Mouse (Mus musculus) midbrain, embryonic 11.5 days (tissue): ENCODE measurements around the gene Smim14. TPM values are rescaled to one million over a fixed set of nuclear protein-coding genes. Genes with fewer than 3 reads are reported as not detected.
A peak's percentile ranks its signal among the peaks of the same experiment; 100 is the strongest.

Experiments used
- ATAC-seq: fragments of 200-750 bp; cut with Nextera tagmentation; 2 replicates; pipeline ENCODE4 v1.8.0; 2017; ENCODE audit warnings: moderate TSS enrichment, moderate library complexity; ENCODE audit not compliant: low FRiP score
- DNase-seq: peaks from one replicate; pipeline ENCODE4 v3.0.0; 2015; ENCODE audit warnings: low spot score; ENCODE audit errors: missing footprints
- H3K27ac ChIP-seq: fragments of 300-500 bp; sonication (generic); 2 replicates; pipeline ENCODE4 v1.5.1; 2014; ENCODE audit warnings: low read depth, low read length
- H3K27me3 ChIP-seq: fragments of 300-500 bp; sonication (generic); 2 replicates; pipeline ENCODE4 v1.6.1; 2014; ENCODE audit warnings: mild to moderate bottlenecking, low read length, moderate library complexity, mixed read lengths; ENCODE audit not compliant: control insufficient read depth, insufficient read depth
- H3K36me3 ChIP-seq: fragments of 300-500 bp; sonication (generic); 2 replicates; pipeline ENCODE4 v1.6.1; 2014; ENCODE audit warnings: mild to moderate bottlenecking, low read length, moderate library complexity, mixed read lengths; ENCODE audit not compliant: control insufficient read depth, insufficient read depth
- H3K4me1 ChIP-seq: fragments of 300-500 bp; sonication (generic); 2 replicates; pipeline ENCODE4 v1.6.1; 2014; ENCODE audit warnings: low read length; ENCODE audit not compliant: control insufficient read depth, insufficient read depth
- H3K4me2 ChIP-seq: fragments of 300-500 bp; sonication (generic); 2 replicates; pipeline ENCODE4 v1.6.1; 2014; ENCODE audit warnings: mild to moderate bottlenecking, moderate library complexity
- H3K4me3 ChIP-seq: fragments of 300-500 bp; sonication (generic); 2 replicates; pipeline ENCODE4 v1.5.1; 2014; ENCODE audit warnings: low read depth, low read length
- H3K9ac ChIP-seq: fragments of 300-500 bp; sonication (generic); 2 replicates; pipeline ENCODE4 v1.6.1; 2014; ENCODE audit warnings: low read length
- H3K9me3 ChIP-seq: fragments of 300-500 bp; sonication (generic); 2 replicates; pipeline ENCODE4 v1.6.1; 2016; ENCODE audit warnings: low read length; ENCODE audit not compliant: control insufficient read depth
- WGBS: fragments of 180-500 bp; shearing (Covaris S2); extraction: QIAGEN DNeasy Blood & Tissue Kit; methylation state at CpG from one replicate; pipeline ENCODE4 v1.1.7; 2014; 5-methylcytosine and 5-hydroxymethylcytosine counted together
- polyA plus RNA-seq: library from polyadenylated mRNA; unstranded; fragments of >200 nt; fragmentation: Nextera tagmentation; extraction: Ambion mirVana; gene quantifications from 2 replicates; pipeline ENCODE4 v1.2.1, GENCODE M21; 2014

Smim14 gene
- polyA plus RNA-seq, 1 experiment from 2014 or later, result 82.9 TPM

GRCm38 (mm10) chr5:65415653-65416458, 121.1 kb downstream of the Smim14 start:
- H3K27ac ChIP-seq, result no peak overlapping the region
- peak overlapping the region; percentile 3; the same call in 1 of the 2 replicates for H3K4me2 ChIP-seq

GRCm38 (mm10) chr5:65407989-65408388, 129.0 kb downstream of the Smim14 start:
- Histone ChIP-seq H3K9me3 (no peaks in the 10 kb centered on the region), H3K9ac (no peak overlapping the region), H3K4me3 (no peak overlapping the region), H3K27ac (no peak overlapping the region), H3K4me1 (no peaks in the 10 kb centered on the region), H3K27me3 (no peaks in the 10 kb centered on the region), H3K4me2 (no peak overlapping the region), H3K36me3 (peaks cover 16% of the 10 kb centered on the region)
- DNase-seq (peak; percentile 69), ATAC-seq (no peak)
- WGBS, result 28% methylated on average over 12 of the region's 12 CpGs

More at GRCm38 (mm10) chr5:65415653-65416458, 121.1 kb downstream of the Smim14 start:
- WGBS, result 18% methylated on average over 26 of the region's 26 CpGs
- DNase-seq (peak; percentile 94), ATAC-seq (0 out of 2 replicates have a peak, but pooled peaks have one; percentile 59)
- H3K27me3 ChIP-seq, result no peaks in the 10 kb centered on the region
- no peak overlapping the region for H3K4me3 ChIP-seq
- H3K9me3 ChIP-seq, result no peaks in the 10 kb centered on the region
- peaks cover 10% of the 10 kb centered on the region for H3K36me3 ChIP-seq
- peaks cover 6% of the 10 kb centered on the region for H3K4me1 ChIP-seq
- H3K9ac ChIP-seq, result peak overlapping the region; percentile 50

- Histone ChIP-seq H3K9me3 (no peaks in the 10 kb centered on the region), H3K4me3 (no peak overlapping the region), H3K4me2 (no peak overlapping the region), H3K27ac (no peak overlapping the region), H3K36me3 (peaks cover 9% of the 10 kb centered on the region), H3K4me1 (no peaks in the 10 kb centered on the region), H3K9ac (no peak overlapping the region), H3K27me3 (no peaks in the 10 kb centered on the region)
- WGBS, result 32% methylated on average over 2 of the region's 2 CpGs
- DNase-seq, result peak; percentile 94
- ATAC-seq, result peak; percentile 59; the same call in 1 of the 2 replicates
These were observed 135.6 kb downstream of the Smim14 start for GRCm38 (mm10) chr5:65401251-65401994.

Other genes starting within 250 kb of the Smim14 start
- gene Rfc1, start 201.5 kb downstream of the Smim14 start, polyA plus RNA-seq, result 92.3 and 98.2 TPM in 2 replicates
- 0.04 and 0.14 TPM in 2 replicates for gene Klb, start 188.9 kb downstream of the Smim14 start, polyA plus RNA-seq
- 896 and 929 TPM in 2 replicates for gene Rpl9, start 145.7 kb downstream of the Smim14 start, polyA plus RNA-seq
- 67.4 and 67.8 TPM in 2 replicates for gene Lias, start 145.7 kb downstream of the Smim14 start, polyA plus RNA-seq
- gene Ugdh, start 101.2 kb downstream of the Smim14 start, polyA plus RNA-seq, result 55.0 and 63.3 TPM in 2 replicates
- not detected in 2 replicates for gene Gm43552, start 44.4 kb downstream of the Smim14 start, polyA plus RNA-seq
- 143 and 148 TPM in 2 replicates for gene Ube2k, start within 50 bp of the Smim14 start, polyA plus RNA-seq
- gene Pds5a, start 161.1 kb upstream of the Smim14 start, polyA plus RNA-seq, result 127 and 139 TPM in 2 replicates
- 40.1 and 43.1 TPM in 2 replicates for gene N4bp2, start 226.3 kb upstream of the Smim14 start, polyA plus RNA-seq